Mouse (Mus musculus) adrenal gland, adult 2 months (tissue): ENCODE measurements around the gene Vapa. TPM values are rescaled to one million over a fixed set of nuclear protein-coding genes. Genes with fewer than 3 reads are reported as not detected.

Source experiments
- DNase-seq: peaks from one replicate; pipeline ENCODE4 v3.0.0; 2021
- polyA plus RNA-seq: library from polyadenylated mRNA; depleted of rRNA; stranded (reverse); fragments of >200 nt; gene quantifications from 2 replicates; pipeline ENCODE4 v1.2.3, GENCODE M21; 2012
- total RNA-seq, 2 experiments: library from RNA; stranded (reverse); gene quantifications; 2 replicates each; pipeline ENCODE4 v1.2.3; 2021

Gene Vapa
- total and polyA plus RNA-seq, 3 experiments = 131 to 211 (median 133) TPM

DNA sequence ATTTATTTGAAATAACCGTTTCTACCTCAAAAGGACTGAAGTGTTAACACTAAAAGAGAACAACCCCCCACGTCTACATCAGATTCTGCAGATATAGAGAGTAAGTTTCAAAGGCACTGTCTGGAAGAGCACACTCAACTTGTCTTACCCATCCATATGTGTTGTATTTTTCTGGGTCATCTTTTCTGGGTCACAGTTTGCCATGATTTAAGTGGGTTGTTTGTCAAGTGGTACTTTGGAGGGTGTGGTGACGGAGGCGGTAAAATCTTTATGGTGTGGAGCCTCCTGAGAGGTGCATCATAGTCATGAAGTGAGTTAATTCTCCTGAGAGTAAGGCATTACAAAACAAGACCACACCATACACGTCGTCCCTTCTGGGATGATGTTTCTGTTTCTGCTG, 12.2 kb upstream of the Vapa start:
- DNase-seq = no peak

DNA sequence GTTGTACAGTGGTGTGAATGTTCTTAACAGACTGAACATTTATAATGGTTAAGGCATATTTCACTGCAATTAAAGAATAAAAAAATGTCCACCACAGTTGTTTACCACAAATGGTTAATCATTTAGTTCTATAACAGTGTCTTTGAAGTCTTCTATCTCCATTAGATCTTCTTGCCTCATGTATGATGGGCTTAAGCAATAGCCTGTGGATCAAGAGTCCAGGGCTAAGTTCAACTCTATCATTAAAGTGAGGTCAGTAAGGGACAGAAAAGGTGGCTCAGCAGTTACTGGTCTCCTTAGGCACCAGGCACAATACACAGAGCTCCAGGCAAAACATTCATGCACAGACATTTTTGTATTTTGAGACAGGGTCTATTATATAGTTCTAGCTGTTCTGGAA, 9.8 kb upstream of the Vapa start:
- DNase-seq = no peak

DNA sequence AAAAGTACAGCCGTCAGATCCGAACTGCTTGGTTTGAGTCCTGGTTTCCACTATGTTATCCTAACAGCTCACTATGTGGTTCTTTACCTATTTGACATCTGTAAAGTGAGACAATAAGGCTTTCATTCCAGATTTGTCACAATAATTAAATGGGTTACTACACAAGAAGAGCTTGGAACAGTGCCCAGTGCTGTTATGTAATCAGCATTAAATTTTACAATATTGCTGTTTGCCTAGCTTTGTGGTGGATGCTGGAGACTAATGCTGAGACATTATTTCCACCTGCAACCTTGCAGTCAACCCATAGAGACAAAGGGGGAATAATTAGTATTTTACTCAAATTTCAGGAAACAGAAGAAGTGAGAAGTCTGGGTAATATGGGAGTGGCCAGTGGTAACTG, 5.1 kb upstream of the Vapa start:
- DNase-seq = peak; percentile 40

DNA sequence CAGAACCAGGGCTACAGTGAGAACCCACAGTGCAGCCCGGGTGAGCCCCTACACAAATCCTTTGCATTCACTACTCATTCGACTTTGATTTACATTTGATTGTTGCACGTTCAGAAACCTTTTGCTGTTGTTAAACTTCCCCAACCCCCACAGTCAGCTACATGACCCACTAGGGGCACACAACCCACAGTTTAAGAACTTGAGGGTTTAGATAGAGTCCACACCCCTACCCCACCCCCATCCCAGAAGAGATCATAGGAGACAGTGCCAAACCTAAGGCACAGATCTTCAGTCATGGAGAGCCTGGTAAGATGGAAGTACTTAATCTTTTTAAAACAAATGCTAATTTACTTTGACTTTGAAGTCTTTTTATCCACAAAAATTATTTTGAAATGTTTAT, 2.3 kb upstream of the Vapa start:
- DNase-seq = no peak

DNA sequence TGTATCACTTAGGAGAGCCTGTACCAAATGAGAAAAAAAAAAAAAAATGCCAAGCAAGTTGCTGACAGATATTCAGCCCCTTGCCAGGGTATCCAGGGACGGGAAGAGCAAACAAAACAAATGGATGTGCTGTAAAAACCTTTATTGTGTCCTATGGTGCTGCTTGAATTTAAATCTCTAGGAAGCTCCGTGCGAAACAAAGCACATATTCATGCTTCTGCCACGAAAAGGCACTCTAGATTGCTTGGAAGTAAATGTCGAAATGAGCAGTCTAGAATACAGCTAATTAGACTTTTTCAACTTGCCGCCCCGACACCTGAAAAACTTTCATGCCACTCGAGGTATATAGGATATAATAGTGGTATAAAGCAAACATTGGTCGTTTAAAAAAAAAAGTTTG, 1.1 kb upstream of the Vapa start:
- no peak for DNase-seq

DNA sequence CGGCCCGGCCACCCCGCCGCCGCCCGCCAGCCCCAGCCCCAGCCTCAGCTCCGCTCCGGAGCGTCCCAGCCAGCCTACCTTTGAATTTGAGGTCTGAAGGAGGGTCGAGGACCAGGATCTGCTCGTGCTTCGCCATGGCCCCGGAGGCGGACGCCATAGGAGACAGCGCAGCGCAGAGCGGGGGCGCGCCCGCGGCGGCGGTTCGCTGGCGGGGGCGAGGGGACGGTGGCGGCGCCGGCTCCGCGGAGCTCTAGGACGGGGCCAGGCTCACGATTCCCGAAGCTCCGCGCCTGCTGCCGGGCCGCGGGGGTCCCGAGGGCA, 253 bp downstream of the Vapa start:
- no peak for DNase-seq

DNA sequence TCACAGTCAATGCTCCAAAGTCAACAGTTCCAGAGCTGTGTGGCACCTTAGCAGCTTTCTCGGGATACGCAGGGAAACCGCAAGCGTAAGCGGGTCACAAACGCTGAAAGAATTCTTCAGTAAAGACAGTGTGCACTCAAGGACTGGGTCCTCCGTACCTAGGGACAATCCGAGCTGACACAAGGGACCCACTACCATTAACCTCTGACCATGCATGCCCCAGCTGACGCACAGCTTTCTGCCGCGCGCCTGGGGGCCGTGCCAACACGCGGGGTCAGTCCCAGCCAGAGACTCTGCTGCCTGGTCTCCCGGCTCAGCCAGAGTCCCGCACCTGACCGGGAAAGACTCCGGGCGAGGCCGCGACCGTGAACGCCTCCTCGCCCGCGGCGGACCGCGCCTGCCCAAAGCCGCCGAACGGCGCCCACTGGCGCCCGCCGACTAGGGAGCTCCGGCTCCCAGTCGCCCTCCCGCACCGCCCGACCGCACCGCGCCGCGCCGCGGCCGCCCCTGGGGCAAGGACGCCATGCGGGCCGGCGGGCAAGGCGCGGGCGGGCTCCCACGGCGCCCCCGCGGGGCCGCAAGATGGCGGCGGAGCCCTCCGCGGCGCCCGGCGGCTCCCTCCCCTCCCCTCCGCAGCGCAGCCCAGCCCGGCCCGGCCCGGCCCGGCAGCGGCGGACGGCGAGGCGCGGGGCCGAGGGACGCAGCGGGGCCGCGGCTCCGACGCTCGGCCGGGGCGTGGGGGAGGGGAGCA, 789 bp downstream of the Vapa start:
- peak; percentile 78 for DNase-seq

DNA sequence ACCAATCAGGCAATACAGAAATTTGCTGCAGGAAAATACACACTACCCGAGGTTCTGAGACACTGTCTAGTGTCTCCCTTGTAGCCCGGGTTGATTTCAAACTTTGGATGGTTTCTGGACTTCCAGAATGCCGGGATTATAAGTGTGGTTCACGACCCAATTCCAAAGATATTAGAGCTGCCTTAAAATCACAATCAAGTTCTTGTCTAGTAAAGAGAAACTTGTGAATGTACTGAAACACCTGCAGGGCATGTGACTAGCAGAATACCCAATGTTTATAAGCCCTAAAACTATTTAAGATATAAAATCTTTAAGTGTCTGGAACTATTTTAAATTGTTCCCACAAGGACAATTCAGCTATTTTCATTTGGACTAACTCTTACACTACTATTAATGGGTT, 1.6 kb downstream of the Vapa start:
- DNase-seq = no peak

DNA sequence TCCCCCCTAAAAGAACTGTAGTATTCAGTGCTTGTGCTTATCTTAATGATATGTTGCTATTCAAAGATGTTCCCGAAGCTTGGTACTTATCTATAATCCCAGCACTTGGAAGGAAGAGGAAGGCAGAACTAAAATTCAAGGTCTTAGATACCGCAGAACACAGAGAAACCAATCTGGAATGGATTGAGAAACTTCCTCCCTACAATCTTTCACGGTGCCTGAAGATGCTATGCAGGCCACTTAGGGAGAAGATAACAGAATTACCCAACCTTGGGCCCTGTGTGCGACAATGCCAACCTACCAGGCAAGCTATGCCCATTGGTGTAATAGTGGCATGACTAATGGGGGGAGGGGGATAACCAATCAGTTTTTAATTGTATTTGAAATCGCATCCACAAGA, 4.6 kb downstream of the Vapa start:
- DNase-seq = peak; percentile 24

DNA sequence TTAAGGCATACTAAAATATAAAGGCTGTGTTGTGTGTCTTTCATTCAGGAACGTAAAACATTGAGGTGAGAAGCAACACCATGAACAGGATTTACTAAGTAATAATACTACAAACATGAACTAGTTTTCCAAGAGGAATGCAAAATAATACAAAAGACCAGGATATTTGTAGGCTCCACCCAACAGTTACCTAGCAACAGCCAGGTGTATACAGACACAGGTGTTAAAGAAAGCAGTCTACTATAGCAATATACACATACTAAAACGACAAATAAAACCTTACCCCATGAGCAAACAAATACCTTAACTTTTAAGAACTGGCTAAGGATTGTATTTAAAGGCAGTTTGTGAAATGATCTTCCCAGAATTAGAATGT, 5.1 kb downstream of the Vapa start:
- no peak for DNase-seq

DNA sequence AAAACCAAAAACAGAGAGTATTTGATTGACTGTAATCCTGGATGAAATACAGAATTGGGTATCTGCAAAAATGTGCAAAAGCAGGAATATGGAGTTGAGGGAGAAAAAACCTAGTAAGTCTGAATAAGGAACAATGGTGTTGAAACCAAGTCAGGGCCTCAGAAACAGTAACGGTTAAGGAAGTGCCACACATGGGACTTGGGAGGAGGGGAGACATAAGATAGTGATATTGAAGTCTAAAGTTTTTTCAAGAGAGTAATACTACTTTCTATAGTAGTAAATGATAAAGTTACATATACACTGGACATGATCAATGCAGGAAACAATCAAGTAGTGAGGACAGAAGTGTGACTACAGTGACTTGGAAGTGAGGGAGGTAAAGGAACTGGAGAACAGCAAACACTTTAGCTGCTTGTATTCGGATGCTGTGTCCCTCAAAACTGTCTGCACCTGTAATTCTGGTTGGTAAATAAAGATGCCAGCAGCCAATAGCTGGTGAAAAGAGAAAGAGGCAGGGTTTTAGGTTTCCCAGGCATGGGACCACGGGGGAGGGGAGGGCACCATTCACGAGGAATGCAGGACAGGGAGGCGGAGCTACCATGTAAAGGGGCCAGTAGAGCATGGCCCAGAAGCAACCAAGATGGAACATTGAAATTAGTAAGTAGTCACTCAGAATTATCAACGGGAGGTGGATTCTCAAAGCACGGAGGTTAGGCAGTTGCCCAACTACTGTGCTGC, 5.6 kb downstream of the Vapa start:
- no peak for DNase-seq

DNA sequence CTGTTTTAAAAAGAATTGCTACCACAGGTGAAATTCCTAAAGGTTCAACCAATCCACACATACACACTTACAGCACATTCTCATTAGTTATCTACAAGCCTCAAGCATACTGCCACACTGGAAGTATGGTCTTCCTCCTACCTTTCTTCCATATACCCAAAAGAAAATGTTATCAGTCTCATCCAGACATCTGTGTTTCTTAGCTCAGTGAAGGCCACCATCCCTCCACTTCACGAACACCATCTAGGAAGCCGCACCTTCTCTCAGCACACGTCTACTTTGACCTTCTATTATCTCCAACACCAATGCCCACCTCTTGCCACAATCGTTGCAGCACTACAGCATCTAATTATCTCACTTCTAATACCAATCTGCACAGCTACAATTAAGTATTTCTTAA, 7.3 kb downstream of the Vapa start:
- no peak for DNase-seq

DNA sequence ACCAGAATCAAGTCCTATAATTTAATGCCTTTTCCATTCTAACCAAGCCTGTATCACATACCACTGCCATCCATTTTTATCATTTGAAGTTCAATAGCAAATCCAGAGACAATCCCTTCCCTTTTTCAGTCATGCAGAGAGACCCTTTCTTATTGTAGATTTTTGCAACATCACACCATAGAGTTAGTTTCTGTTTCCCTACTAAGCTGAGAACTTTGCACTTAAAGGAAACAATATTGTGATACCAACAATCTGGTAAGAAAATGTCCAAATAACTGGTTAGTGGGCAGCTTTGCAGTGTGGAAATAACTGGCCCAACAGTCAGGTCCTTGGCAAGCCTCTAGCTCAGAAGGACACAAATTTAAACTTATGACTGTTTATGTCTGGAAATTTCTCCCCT, 8.5 kb downstream of the Vapa start:
- no peak for DNase-seq

DNA sequence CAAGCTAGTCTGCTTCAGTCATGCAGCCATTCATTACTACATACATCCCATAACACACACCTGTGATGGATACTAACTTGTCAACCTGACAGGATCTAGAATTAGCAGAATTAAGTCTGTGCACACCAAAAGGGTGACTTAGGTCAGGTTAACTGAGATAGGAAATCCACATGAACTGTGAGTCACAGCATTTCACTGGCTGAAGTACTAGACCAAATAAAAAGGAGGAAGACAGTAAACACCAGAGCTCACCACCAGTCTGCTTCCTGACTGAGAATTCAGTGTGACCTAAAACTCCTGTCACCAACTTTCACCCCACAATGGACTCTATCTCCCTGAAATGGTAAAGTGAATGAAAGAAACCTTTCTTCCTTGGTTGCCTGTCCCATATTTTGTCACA, 9.0 kb downstream of the Vapa start:
- no peak for DNase-seq

DNA sequence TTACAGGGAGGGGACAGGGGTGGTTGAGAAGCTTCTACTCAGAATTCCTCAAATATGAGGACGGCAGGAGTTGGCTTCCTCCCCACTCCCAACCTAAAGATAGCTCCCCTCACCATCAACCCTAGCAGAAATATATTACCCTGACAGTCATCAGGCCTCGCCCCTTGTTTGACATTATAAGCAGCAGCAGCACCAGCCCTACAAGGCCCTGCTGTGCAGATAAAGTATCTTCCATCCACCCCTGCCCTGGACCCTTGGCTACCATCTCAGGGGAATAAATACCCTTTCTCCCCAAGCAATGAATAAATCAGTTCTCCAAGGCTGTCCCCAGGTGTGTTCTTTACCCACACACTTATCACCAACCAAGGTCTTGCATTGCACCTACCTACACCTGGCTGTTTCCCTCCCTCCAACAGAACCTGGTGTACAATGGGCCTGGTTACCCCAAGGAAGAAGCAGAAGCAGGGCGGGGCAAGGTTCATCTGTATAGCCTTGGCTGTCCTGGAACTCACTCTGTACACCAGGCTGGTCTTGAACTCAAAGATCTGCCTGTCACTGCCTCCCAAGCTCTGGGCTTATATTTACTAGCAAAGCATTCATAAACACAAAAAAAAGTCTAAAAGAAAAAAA, 15.4 kb downstream of the Vapa start:
- no peak for DNase-seq

DNA sequence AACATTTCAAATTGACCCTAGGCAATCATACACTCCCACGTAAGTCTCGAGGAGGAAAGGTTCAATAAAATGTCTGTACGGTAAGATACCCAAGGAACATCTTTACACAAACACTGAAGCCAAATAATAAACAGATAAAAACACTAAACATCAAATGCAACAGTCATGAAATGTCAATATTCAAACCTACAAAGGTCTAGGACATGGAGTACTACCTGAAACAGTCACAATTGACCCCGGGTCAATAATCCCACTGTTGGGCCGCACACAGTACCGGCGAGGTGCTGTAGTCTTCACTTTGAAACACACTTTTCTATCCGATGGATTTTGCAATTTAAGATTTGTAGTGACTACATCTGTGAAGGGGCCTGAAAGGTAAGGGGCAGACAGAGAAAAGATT, 18.7 kb downstream of the Vapa start:
- DNase-seq = no peak

DNA sequence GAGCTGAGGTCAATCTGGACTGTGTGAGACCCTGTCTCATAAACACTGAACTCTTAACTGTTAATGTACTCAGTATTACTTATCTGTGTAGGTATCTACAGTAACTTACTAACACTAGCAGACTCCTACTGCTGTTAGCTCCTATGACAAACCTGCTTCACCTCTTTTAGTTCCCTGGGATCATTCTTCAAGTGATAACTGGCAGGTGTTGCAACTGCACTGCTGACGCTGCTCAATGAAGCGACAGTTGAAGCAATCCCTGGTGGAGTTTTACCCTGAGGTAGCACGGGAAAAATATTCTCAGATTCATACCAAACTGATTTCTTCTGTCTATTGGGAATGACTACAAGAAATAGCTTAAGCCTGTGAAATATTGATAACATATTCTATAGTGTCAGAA, 26.5 kb downstream of the Vapa start:
- DNase-seq = peak; percentile 32

DNA sequence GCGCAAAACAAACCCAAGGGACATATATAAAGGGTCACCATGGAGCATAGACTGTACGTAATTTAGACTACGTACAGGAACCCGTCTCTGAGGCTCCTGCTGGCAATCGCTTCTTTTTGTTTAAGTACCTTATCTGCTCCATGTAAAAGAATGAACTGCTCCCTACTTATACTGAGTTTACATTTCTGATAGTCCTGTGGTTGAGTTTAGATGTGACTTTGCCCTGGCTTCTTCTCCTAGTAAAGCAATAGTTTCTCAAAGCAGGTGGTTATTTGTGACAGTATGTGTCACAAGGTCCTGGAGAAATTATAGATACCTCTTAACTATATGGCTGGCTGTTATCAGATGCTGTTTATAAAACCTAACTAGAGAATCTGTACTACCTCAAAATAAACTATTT, 31.9 kb downstream of the Vapa start:
- no peak for DNase-seq

DNA sequence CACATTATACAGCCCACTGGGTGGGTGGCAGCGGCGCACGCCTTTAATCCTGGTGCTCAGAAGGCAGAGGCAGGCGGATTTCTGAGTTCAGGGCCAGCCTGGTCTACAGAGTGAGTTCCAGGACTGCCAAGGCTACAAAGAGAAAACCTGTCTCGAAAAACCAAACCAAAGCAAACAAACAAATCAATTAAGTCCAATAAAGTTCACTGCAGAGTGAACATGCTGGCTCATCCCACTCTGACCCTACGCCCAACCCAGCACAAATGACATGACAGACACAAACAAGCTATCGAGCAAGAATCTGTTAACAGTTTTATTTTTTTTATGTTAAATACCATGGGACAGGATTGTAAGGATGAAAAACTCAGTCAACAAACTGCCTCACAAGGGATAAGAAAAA, 33.6 kb downstream of the Vapa start:
- no peak for DNase-seq

DNA sequence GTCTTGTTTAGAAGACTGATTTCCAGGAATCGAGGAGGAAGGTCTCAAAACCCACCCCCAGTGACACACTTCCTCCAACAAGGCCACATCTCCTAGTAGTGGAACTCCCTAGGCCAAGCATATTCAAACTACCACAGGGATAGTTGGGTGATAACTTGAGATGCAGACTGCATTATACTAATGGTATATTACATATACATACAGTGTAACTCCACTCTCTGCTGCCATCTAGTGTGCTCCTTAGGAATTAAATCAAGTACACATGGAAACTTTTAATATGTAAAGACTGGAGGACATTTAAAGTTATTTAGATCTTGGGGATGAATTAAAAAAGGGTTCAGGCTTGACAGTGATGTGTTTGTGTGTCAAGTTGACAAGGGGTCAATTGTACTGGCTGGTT, 38.0 kb downstream of the Vapa start:
- DNase-seq = no peak

DNA sequence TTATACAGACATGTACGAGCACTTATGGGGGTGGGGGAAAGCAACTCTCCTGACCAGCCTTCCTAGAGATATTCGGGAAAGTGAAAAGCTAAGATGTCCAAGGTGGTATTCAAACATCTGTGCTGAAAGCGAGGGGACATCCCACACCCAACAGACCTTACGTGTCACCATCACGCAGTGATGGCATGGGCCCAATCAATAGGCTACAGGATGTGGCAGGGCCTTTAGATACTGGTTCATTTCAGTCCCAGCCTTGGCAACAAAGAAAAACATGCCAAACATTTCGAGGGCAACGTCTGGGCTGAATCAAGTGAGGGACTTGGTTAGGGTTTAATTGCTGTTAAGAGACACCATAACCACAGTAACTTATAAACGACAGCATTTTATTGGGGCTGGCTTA, 38.5 kb downstream of the Vapa start:
- no peak for DNase-seq

DNA sequence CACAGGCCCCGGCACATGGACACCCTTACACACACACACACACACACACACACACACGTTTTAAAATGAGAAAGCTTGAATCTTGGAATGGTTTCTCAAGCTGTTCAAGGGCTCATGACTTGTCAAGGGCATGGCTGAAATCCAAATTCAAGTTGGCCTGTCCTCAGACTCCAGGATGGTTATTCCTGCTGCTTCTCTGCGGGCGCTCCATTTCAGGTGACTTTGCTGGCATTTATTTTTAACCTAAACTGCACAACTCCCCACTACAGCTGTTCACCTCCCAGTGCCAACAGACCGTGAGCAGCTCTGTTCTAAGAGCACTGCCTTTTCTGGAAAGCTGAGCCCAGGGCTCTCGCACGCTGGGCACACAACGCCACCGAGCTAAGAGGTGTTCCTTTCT, 41.5 kb downstream of the Vapa start:
- peak; percentile 71 for DNase-seq

DNA sequence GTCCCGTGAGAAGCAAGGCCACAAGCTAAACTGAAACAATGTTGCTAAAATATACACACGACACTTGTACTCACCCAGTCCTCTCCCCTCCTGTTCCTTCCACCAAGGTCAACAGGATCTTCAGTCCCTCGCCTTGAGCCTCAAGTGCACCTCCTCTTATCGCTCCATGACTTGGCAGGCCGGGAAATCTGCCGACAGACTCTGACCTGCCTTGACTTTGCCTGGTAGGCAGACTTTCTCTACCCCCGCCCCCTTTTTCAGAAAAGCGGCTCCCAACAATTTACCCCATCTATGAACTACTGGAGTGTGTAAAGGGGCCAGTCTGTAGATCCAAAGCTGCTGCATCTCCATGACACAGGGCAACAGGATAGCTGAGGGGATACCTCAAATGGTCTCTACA, 41.9 kb downstream of the Vapa start:
- peak; percentile 35 for DNase-seq

DNA sequence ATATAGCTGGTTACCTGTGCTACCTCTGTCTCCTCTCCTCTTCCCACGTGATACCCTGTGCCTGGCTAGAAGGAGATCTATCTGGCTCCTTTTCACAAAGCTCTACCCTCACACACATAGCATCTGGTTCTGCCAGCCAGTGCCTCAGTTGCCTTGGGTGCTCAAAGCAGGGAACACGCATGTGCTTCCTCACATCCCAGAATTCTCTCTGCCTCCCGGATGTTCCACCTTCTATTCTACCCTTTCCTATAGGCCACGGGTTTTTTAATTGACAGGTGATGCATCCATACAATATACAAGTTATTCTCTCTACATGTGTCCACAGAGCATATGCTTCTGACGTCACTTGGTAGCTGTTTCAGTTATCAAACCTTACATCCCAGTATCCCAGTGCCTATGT, 49.2 kb downstream of the Vapa start:
- DNase-seq = no peak
